Mouse (Mus musculus): ENCODE measurements around the gene Cd19.
A peak's percentile ranks its signal among the peaks of the same experiment; 100 is the strongest.

Gene Cd19

DNA sequence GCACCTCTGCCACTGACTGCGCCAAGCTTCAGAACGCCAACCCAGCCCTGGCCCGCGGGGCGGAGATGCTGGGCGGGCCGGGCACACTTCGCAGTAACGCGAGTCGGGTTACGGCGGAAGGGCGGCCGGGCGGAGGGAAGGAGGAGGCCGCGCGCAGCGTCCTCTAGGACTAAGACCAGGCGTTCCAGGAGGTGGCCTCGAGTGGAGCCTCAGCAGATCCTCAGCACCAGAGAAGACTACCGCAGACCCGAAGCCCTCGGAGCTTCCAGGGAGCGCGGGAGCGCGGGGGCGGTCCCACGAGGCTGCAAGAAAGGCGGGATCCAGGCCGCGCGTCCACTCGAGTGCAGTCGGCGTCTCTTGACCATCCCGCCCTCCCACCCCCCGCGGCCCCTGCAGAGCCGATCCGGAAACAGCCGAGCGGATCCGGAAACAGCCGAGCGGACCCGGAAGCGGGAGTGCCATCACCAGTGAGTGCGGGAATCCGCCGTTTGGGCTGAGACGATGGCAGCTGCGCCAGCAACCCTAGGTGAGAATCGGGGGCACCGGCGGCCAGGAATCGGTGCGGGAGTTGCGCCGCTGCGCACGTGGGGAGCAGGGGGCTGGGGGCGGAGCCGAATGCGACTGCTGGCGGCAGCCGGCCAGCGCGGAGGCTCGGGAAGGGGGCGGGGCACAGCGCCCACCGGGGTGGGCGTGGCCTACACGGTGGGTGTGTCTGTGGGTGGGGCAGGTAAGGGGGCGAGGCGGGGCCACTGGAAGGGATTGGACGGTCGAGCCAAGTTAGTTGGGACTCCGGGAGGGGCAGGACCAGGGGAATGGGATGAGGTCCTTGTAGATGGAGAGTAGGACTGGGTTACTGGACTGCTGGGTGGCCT, 14.2 kb upstream of the Cd19 start, which contains the start of gene Rabep2:
Gene Rabep2, plus strand, starts transcription at position 129 of the 872 bp plus-strand sequence.
- TF ChIP-seq CTCF (conservative IDR thresholded peaks at IDR 0.05; ENCODE audit: low read length) = no peak
- TF ChIP-seq POU5F1 (IDR thresholded peaks at IDR 0.05; ENCODE audit: borderline replicate concordance, low read length) = no peak
- TF ChIP-seq NANOG (IDR thresholded peaks at IDR 0.05; ENCODE audit: borderline replicate concordance, low read length) = no peak
- Histone ChIP-seq H3K4me3 (replicated peaks; ENCODE audit: low read length) (peak within 1 kb of the TSS; percentile 86), H3K4me1 (replicated peaks; ENCODE audit: low read depth, low read length) (peaks cover 25% of the 10 kb centered on the region)

GRCm38 (mm10) chr7:126428154-126428553, 13.5 kb upstream of the Cd19 start:
- Histone ChIP-seq H3K4me1 (replicated peaks; ENCODE audit: low read depth, low read length) (peaks cover 25% of the 10 kb centered on the region), H3K27me3 (ENCODE audit: insufficient read depth, low read length) (peaks cover 8% of the 10 kb centered on the region), H3K4me3 (replicated peaks; ENCODE audit: low read length) (peak overlapping the region; percentile 86), H3K9me3 (ENCODE audit: low read length) (no peaks in the 10 kb centered on the region), H3K36me3 (ENCODE audit: insufficient read depth, low read length) (peaks cover 33% of the 10 kb centered on the region)
- TF ChIP-seq NANOG (IDR thresholded peaks at IDR 0.05; ENCODE audit: borderline replicate concordance, low read length) = no peak
- no peak for TF ChIP-seq POU5F1 (IDR thresholded peaks at IDR 0.05; ENCODE audit: borderline replicate concordance, low read length)
- TF ChIP-seq CTCF (conservative IDR thresholded peaks at IDR 0.05; ENCODE audit: low read length) = no peak

More for the DNA sequence above, 14.2 kb upstream of the Cd19 start, which contains the start of gene Rabep2:
- Histone ChIP-seq H3K27me3 (ENCODE audit: insufficient read depth, low read length) (peaks cover 8% of the 10 kb centered on the region), H3K36me3 (ENCODE audit: insufficient read depth, low read length) (peaks cover 39% of the 10 kb centered on the region), H3K9me3 (ENCODE audit: low read length) (no peaks in the 10 kb centered on the region)

DNA sequence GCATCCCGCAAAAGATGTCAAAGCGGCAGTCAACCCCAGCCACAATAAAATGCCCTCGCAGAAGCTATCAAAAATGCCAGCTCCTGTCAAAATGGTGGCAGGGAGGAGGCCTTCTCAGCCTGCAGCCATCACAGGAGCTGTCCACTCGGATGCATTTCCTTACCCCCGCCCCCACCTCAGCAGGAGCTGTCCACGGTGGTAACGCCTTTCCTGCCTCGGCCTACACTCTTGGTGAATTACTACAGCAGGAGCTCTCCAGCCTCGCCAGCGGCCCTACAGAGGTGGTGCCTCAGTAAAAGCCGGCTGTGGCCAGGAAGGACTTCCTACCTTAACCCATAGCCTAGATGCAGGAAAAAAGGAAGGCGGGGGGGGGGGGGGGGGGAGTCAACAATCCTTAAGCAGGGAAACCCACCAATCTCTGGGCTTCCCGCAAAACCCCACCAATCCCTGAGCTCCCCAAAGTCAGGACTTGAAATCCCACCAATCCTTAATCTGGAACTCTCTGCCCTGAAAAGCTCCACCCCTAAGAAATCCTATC, 12.7 kb upstream of the Cd19 start:
- H3K27me3 ChIP-seq (ENCODE audit: insufficient read depth, low read length) = peaks cover 8% of the 10 kb centered on the region
- no peak for TF ChIP-seq NANOG (IDR thresholded peaks at IDR 0.05; ENCODE audit: borderline replicate concordance, low read length)
- TF ChIP-seq POU5F1 (IDR thresholded peaks at IDR 0.05; ENCODE audit: borderline replicate concordance, low read length) = no peak
- TF ChIP-seq CTCF (conservative IDR thresholded peaks at IDR 0.05; ENCODE audit: low read length) = no peak

GRCm38 (mm10) chr7:126424161-126424560, 9.5 kb upstream of the Cd19 start:
- no peak for TF ChIP-seq POU5F1 (IDR thresholded peaks at IDR 0.05; ENCODE audit: borderline replicate concordance, low read length)
- no peak for TF ChIP-seq NANOG (IDR thresholded peaks at IDR 0.05; ENCODE audit: borderline replicate concordance, low read length)
- no peak for TF ChIP-seq CTCF (conservative IDR thresholded peaks at IDR 0.05; ENCODE audit: low read length)
- Histone ChIP-seq H3K4me1 (replicated peaks; ENCODE audit: low read depth, low read length) (peaks cover 16% of the 10 kb centered on the region), H3K27me3 (ENCODE audit: insufficient read depth, low read length) (peaks cover 8% of the 10 kb centered on the region), H3K36me3 (ENCODE audit: insufficient read depth, low read length) (no peaks in the 10 kb centered on the region), H3K4me3 (replicated peaks; ENCODE audit: low read length) (no peak overlapping the region), H3K9me3 (ENCODE audit: low read length) (no peaks in the 10 kb centered on the region)

More for the DNA sequence above, 12.7 kb upstream of the Cd19 start:
- Histone ChIP-seq H3K36me3 (ENCODE audit: insufficient read depth, low read length) (peaks cover 27% of the 10 kb centered on the region), H3K4me1 (replicated peaks; ENCODE audit: low read depth, low read length) (peaks cover 25% of the 10 kb centered on the region), H3K9me3 (ENCODE audit: low read length) (no peaks in the 10 kb centered on the region), H3K4me3 (replicated peaks; ENCODE audit: low read length) (no peak overlapping the region)

DNA sequence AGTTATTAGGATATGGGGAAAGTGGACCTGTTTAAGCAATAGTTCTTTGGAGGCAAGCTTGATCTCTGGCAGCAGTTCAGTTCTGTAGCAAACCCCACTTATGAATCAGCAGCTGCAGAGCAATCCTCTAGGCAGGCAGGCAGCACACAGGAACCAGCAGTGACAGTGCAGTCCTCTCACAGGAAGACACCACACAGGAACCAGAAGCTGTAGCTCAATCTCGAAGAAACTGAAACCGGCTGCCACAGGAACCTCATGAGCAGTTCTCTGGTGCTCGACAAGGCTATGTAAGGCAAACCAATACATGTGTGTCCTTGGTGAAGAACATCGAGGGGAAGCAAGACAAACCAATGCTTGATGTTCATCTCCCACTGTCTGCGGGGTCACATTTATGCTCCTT, 7.1 kb upstream of the Cd19 start:
- H3K9me3 ChIP-seq (ENCODE audit: low read length) = no peaks in the 10 kb centered on the region
- H3K27me3 ChIP-seq (ENCODE audit: insufficient read depth, low read length) = no peaks in the 10 kb centered on the region
- no peaks in the 10 kb centered on the region for H3K36me3 ChIP-seq (ENCODE audit: insufficient read depth, low read length)
- TF ChIP-seq NANOG (IDR thresholded peaks at IDR 0.05; ENCODE audit: borderline replicate concordance, low read length) (no peak), POU5F1 (IDR thresholded peaks at IDR 0.05; ENCODE audit: borderline replicate concordance, low read length) (no peak), CTCF (conservative IDR thresholded peaks at IDR 0.05; ENCODE audit: low read length) (no peak)
- H3K4me1 ChIP-seq (replicated peaks; ENCODE audit: low read depth, low read length) = peaks cover 16% of the 10 kb centered on the region
- H3K4me3 ChIP-seq (replicated peaks; ENCODE audit: low read length) = no peak overlapping the region

GRCm38 (mm10) chr7:126418496-126418895, 3.8 kb upstream of the Cd19 start:
- no peaks in the 10 kb centered on the region for H3K9me3 ChIP-seq (ENCODE audit: low read length)
- no peak overlapping the region for H3K4me3 ChIP-seq (replicated peaks; ENCODE audit: low read length)
- TF ChIP-seq CTCF (conservative IDR thresholded peaks at IDR 0.05; ENCODE audit: low read length) (no peak), POU5F1 (IDR thresholded peaks at IDR 0.05; ENCODE audit: borderline replicate concordance, low read length) (no peak), NANOG (IDR thresholded peaks at IDR 0.05; ENCODE audit: borderline replicate concordance, low read length) (no peak)
- no peaks in the 10 kb centered on the region for H3K36me3 ChIP-seq (ENCODE audit: insufficient read depth, low read length)
- H3K4me1 ChIP-seq (replicated peaks; ENCODE audit: low read depth, low read length) = peaks cover 32% of the 10 kb centered on the region
- H3K27me3 ChIP-seq (ENCODE audit: insufficient read depth, low read length) = no peaks in the 10 kb centered on the region

- no peaks in the 10 kb centered on the region for H3K9me3 ChIP-seq (ENCODE audit: low read length)
- H3K36me3 ChIP-seq (ENCODE audit: insufficient read depth, low read length) = no peaks in the 10 kb centered on the region
- no peak for TF ChIP-seq CTCF (conservative IDR thresholded peaks at IDR 0.05; ENCODE audit: low read length)
- TF ChIP-seq NANOG (IDR thresholded peaks at IDR 0.05; ENCODE audit: borderline replicate concordance, low read length) = no peak
- TF ChIP-seq POU5F1 (IDR thresholded peaks at IDR 0.05; ENCODE audit: borderline replicate concordance, low read length) = no peak
- no peak overlapping the region for H3K4me3 ChIP-seq (replicated peaks; ENCODE audit: low read length)
- peaks cover 41% of the 10 kb centered on the region for H3K4me1 ChIP-seq (replicated peaks; ENCODE audit: low read depth, low read length)
- H3K27me3 ChIP-seq (ENCODE audit: insufficient read depth, low read length) = no peaks in the 10 kb centered on the region
Measured at GRCm38 (mm10) chr7:126417606-126418005, 2.9 kb upstream of the Cd19 start.

DNA sequence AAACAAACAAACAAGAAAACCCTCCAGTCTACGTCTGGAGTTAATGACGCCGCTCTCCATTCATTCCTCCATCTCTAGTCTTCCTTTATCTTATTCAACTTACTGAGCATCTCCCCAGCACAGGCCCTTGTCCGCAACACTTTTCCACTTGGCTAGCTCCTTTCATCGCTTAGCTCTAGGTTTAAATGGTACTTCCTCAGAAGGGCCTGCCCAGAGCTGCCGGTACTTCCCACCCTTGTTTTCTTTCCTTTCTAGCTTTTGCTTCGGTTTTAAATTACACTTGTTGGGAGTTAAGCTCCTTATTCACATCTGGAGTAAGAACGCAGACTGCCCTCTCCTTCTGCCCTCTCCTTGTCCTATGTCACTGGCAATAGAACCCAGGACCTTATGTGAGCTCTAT, 2.4 kb upstream of the Cd19 start:
- H3K36me3 ChIP-seq (ENCODE audit: insufficient read depth, low read length) = no peaks in the 10 kb centered on the region
- TF ChIP-seq CTCF (conservative IDR thresholded peaks at IDR 0.05; ENCODE audit: low read length) (no peak), POU5F1 (IDR thresholded peaks at IDR 0.05; ENCODE audit: borderline replicate concordance, low read length) (no peak), NANOG (IDR thresholded peaks at IDR 0.05; ENCODE audit: borderline replicate concordance, low read length) (no peak)
- H3K27me3 ChIP-seq (ENCODE audit: insufficient read depth, low read length) = no peaks in the 10 kb centered on the region
- no peak overlapping the region for H3K4me3 ChIP-seq (replicated peaks; ENCODE audit: low read length)
- H3K4me1 ChIP-seq (replicated peaks; ENCODE audit: low read depth, low read length) = peaks cover 42% of the 10 kb centered on the region
- H3K9me3 ChIP-seq (ENCODE audit: low read length) = no peaks in the 10 kb centered on the region

Data from E14TG2a.4 (cell line).